Mouse (Mus musculus) c-Kit-positive CD71-positive TER-119-negative erythroid progenitor cells, embryonic 14.5 days (primary cell): ENCODE measurements at regions not wholly inside any gene's neighbourhood (a gene's known extent, or its start where the extent isn't known, plus 50 kb on each side); places are given as distances from the start of the nearest gene placed in this dataset.

ENCODE experiments used
- DNase-seq: peaks from one replicate; pipeline ENCODE4 v3.0.0-alpha.2; 2013; ENCODE audit warnings: low read depth

DNA sequence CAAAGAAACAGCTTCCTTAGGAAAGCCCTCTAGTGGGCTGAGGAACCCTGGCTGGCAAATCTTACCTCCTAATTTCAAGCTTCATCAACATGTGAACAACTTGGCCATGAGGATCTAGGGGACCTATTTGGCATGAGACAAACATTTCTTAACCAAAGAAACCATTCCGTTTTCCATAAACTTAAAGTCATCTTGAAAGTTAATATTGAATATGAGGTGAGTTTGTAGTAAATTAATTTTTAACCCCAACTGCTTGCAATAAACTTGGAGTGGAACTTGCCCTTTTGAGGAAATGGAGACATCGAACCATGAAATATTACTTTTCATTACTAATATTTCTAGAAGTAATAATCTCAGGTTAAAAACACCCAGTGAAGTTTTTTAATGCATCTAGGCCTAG is 229.7 kb downstream of the Cdh26 start:
- DNase-seq: no peak

DNA sequence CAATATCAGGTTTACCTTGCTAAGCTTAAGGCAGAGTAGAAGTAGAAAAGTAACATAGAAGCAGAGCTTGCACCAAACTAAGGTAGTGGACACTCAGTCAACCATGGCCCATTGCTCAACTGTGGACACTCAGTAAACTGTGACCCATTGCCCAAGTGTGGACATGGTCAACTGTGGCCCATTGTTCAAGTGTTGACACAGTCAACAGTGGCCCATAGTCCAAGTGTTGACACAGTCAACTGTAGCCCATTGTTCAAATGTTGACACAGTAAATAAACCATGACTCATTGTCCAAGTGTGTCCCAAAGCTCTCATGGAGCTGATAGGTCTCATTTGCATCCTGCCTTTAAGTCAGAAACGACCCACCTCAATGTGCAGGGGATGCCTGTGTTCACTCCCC is 232.1 kb downstream of the Cdh26 start:
- no peak for DNase-seq

- DNase-seq: peak; percentile 46
These were observed 234.6 kb downstream of the Cdh26 start for GRCm38 (mm10) chr2:178664977-178665376.

GRCm38 (mm10) chr2:178668451-178668850 is 238.1 kb downstream of the Cdh26 start:
- no peak for DNase-seq

DNA sequence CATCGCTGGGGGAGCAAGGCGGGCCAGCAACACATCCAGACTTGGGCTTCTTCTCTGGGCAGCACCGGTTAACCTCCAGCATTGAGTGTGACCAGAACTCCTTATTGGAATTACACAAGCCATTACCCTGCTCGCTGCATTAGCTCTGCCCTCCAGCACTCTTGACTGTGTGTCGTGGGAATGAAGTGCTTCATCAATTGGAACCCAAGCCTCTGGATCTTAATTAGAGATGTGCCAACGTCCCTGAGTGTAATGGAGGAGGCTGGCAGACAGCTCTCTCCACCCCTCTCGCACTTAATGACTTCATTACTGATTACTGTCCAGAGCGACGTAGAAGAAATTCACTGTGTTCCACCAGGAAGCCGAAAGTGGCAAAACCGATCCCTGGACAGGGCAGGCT is 240.6 kb downstream of the Cdh26 start:
- no peak for DNase-seq

DNA sequence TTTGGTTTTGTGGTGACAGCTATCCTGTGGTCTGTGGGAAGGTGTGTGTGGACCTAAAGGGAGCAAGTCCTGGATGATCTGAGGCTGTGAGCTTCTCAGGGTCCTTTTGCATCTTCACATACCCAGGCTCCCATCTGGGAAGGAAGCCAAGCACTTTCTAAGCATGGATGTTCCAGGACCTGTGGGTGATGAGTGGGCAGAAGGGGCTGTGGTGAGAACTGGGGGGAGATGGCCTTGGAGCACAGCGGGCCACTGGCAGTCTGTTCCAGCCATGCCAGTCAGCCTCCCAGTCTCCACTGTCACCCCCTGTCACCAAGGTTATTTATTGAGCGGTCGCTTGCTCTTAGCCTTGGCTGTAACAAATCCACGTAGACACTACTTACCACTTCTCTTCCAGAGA is 243.3 kb downstream of the Cdh26 start:
- DNase-seq: no peak

GRCm38 (mm10) chr2:178674621-178675020 is 244.3 kb downstream of the Cdh26 start:
- DNase-seq: no peak

DNA sequence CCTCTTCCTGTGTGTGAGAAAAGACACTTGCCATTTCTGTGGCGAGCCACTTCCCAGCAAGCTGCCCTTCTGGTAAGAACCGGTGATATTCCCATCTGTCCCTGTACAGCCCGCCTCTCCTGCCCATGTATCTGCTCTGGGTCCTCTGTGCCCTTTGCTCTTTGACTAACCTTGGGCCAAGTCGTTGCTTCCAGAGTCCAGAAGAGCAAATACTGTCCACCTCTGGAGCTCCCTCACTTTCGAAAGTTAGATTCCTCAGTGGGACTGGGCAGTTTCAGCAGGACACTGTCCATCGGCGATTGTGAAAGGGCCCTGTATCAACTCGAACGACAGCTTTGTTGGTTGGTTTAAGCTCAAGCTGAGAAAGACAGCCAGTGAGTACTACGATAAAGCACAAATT is 246.6 kb downstream of the Cdh26 start:
- DNase-seq: no peak

DNA sequence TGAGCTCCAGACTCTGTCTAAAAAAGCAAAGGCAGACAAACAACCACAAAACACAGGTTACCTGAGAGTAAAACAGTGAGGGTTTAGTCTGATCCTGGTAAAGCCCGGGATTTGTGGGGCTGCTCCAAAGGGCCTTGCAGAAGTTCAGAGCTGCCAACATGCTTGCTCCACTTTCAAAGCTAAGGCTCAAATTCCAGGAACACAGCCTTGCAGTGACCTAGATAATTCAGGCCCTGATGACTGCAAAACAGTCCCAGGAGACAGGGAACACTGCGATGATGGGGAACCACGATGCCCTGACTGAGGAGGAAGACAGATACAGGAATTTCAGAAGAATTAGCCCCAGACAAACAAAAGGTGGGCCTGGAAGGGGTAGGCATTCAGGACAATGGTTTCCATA is 250.0 kb downstream of the Cdh26 start:
- DNase-seq: no peak

- DNase-seq: no peak
These were observed 254.0 kb downstream of the Cdh26 start for GRCm38 (mm10) chr2:178684026-178684958.

DNA sequence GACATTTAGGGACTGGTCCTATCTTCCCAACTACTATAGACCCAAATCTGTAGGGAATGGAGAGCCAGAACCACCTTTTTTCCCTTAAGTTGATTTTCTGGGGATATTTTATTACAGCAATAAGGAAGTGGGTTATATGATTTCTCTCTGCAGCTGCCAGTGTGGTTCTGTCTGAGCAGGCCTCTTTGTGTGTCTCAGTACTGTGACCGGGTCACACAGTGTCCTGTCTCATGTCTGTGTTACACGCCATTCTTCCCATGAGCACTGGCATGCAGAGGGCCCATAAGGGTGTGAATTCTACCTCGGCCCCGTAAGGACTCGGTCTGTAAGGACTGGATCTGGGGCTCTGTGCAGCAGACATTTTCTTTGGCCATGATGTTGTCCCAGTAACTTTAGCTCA is 254.9 kb downstream of the Cdh26 start:
- no peak for DNase-seq

DNA sequence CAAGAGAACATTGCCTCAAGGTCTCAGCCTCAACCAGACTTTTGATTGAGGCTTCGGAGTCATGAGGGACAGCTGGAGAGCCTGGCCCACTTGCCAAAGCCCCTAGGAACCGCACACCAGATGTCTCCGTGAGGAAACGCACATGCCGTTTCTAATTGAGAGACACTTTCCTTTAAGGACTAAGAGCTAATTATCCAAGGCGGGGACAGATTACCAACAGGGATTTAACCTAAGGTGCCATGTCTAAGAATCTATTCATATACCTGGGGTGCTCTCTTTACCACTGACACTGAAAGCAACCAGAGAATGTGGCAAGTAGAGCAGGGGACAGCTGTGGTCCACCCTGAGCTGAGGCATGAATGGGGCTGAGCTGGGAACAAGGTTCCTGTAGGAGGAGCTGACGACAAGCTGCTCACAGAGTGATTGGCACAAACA is 255.9 kb downstream of the Cdh26 start:
- DNase-seq: no peak

- DNase-seq: no peak
These were observed 258.3 kb downstream of the Cdh26 start for GRCm38 (mm10) chr2:178688586-178688985.

DNA sequence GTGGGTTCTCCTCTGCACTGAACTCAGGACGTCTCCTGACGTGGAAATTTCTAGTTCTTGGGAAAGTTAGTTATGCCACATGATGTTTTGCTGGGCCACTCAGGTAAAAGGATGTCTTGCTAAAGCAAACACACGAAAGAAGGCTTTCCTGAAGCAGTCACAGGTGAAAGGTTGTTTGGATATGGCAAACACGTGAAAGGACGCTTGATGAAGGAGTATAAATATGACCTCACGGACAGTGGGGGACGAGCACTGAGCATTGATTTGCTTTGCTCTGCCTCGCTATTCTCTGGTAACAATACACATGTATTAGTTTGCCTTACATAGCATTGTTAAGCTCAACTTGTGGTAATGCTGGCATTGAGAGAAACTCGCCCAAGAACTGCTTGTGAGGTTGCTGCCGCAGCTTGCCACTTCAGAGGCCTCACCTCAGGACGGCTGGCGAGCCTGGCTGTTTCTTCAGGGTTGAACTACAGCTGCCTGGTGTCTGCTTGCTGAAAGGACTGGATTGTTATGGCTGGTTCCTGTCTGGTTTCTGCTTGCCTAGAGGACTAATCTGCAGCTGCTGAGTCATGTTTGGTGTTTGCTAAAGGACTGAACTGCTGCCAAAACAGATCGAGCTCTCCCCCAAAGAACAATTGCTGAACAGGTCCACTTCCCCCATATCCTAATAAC is 261.0 kb downstream of the Cdh26 start:
- DNase-seq: no peak

DNA sequence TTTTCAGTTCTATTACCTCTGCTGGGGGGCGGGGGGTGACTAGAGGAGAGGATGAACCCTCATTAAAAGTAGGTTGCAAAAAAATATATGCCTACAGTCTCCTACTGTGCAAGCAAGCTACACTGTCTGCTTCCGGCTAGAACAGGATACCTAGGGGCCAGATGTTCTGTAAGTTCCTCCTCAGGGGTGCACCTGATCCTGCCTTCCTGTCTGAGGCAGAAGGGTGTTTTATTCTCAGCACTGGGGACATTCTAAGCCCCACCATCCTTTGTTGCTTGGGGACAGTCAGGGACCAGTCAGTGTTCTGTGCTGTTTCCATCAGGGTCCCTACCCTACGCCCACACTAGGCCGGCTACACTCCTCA is 261.5 kb downstream of the Cdh26 start:
- no peak for DNase-seq

DNA sequence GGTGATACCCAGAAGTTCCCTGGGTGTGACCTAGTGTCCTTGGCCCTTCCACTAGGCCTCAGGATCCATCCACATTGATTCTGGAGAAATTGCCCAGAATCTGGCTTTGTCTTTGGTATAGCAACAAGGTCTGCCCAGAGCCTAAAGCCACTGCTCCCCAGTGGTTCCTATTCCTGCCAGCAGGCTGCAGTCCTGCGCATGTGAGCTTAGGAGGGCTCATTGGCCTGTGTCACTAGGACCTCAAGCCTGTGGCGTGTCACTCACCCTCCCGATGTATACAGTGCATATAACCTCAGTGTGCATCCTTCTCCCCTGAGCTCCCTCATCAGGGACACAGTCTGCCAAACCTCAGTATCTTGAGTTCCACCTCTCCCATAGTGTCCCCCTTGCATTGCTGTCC is 261.9 kb downstream of the Cdh26 start:
- DNase-seq: no peak

DNA sequence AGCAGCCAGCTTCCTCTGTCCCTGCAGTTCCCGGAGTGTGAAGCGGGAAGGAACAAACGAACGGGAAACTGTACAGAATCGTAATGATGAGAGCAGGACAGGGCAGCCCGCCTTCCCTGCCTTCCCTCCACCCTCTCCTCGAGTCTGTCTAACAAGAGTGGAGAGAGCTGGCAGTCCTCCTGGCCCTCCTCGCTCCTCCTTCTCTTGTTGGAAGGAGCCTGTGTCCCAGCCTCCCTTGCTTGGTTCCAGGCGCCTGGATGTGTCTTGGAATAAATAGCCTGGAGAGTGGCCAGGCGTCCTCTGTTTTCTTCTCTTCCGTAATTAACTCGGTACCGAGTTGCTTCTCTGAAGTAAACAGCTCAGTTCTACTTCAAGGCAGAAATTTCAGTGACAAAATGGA is 268.3 kb downstream of the Cdh26 start:
- no peak for DNase-seq

DNA sequence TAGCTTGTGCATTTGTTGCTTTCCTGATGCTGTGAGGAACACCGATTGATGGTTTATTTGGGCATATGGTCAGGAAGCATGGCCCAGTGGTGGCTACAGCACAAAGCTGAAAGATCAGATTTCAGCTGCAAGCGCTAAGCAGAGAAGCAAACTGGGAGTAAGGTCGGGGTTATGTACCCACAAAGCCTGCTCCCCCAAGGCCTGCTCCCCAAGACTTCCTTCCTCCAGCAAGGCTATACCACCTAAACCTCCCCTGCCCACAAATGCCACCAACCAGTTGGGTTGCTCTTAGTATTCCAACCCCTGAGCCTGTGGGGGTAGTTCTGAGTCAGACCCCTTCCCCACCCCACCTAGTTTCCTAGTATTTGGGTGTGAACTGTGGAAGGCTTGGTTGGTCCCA is 270.5 kb downstream of the Cdh26 start:
- no peak for DNase-seq

GRCm38 (mm10) chr2:178704510-178704909 is 274.2 kb downstream of the Cdh26 start:
- no peak for DNase-seq

DNA sequence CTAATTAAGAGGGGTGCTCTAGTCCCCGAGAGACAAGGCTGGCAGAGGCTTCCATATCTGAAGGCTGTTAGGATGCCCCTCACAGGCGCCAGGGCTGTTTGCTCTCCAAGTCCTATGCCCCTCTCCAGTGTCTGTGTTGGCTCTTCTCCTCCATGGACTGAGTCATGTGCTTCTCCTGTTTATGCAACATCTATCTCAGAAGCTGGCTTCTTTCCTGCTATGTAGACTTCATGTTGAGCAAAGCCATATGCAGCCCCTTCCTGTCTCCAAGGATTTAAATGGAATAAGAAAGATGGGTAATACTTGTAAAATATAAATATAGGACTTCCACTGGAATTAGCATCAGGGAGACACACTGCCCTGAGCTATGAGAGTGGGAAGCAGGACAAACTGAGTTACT is 278.3 kb downstream of the Cdh26 start:
- DNase-seq: no peak

- DNase-seq: no peak
These were observed 279.0 kb downstream of the Cdh26 start for GRCm38 (mm10) chr2:178709192-178709881.

- DNase-seq: no peak
These were observed 279.7 kb downstream of the Cdh26 start for GRCm38 (mm10) chr2:178710001-178710400.

DNA sequence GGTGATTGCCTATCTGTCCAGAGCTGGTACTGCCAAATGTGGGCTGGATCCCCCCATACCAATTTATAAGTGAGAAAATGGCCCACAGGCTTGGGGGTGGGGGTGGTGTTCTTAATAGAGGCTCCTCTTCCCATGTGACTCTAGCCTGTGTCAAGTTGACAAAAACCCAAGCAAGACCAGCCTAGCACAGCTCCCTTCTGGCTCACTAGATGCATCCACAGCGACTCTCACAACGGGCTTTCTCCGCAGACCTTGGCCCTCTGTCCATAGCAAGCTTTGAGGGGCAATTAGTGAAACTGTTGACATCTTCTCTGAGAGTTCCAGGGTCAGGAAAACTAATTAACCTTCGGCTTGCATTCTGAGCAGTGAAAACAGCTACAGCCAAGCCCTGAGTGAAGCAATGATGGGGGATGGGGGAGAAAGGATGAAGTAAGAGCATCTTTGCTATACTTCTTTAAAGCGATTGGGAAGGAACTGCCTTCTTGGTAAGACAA is 281.3 kb downstream of the Cdh26 start:
- no peak for DNase-seq
